Mouse (Mus musculus): ENCODE measurements at regions not wholly inside any gene's neighbourhood (a gene's known extent, or its start where the extent isn't known, plus 50 kb on each side); places are given as distances from the start of the nearest gene placed in this dataset.

DNA sequence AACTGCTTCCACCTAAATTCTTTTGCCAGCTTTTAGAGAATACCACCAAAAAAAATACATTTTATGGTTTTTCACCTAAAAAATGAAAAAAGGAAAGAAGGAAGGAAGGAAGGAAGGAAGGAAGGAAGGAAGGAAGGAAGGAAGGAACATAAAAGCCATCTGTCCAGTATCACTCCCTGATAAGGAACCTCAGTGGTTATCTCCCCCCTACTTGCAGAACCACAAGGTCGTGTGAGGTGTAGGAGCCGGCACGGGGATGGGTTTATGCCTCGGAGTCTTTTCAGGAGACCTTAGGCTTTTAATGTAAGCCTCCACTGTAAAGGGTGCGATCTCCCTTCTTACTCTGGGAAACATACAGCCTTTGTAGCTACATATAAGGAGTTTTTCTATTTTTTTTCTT, 180.8 kb upstream of the Kbtbd8 start:
- no peak for TF ChIP-seq POLR2A (IDR thresholded peaks at IDR 0.05; ENCODE audit: insufficient read depth, low read depth, low read length)
- TF ChIP-seq CTCF (IDR thresholded peaks at IDR 0.05; ENCODE audit: insufficient read depth, low read depth, low read length), result no peak
